Mouse (Mus musculus) hindbrain, postnatal 0 days (tissue): Measurements from ENCODE around the gene Tnk2. TPM values are rescaled to one million over a fixed set of nuclear protein-coding genes. Genes with fewer than 3 reads are reported as not detected.

ENCODE experiments used
- ATAC-seq: fragments of 200-750 bp; cut with Nextera tagmentation; 2 replicates; pipeline ENCODE4 v1.8.0; 2017; ENCODE audit warnings: mild to moderate bottlenecking, moderate TSS enrichment, moderate library complexity
- DNase-seq: peaks from one replicate; pipeline ENCODE4 v3.0.0-alpha.2; 2015; ENCODE audit warnings: low spot score
- H3K27ac ChIP-seq: fragments of 300-500 bp; sonication (generic); 2 replicates; pipeline ENCODE4 v1.5.1; 2014; ENCODE audit warnings: mild to moderate bottlenecking
- H3K27me3 ChIP-seq: fragments of 300-500 bp; sonication (generic); 2 replicates; pipeline ENCODE4 v1.6.1; 2014; ENCODE audit warnings: low read length, mixed read lengths; ENCODE audit not compliant: insufficient read depth
- H3K36me3 ChIP-seq: fragments of 300-500 bp; sonication (generic); 2 replicates; pipeline ENCODE4 v1.6.1; 2014; ENCODE audit warnings: low read length, mixed read lengths; ENCODE audit not compliant: insufficient read depth
- H3K4me1 ChIP-seq: fragments of 300-500 bp; sonication (generic); 2 replicates; pipeline ENCODE4 v1.6.1; 2014; ENCODE audit warnings: antibody characterized with exemption, low read length, mixed read lengths; ENCODE audit not compliant: insufficient read depth
- H3K4me2 ChIP-seq: fragments of 300-500 bp; sonication (generic); 2 replicates; pipeline ENCODE4 v1.6.1; 2014; ENCODE audit warnings: low read depth, mild to moderate bottlenecking, low read length, moderate library complexity, mixed read lengths
- H3K4me3 ChIP-seq: fragments of 300-500 bp; sonication (generic); 2 replicates; pipeline ENCODE4 v1.5.1; 2014; ENCODE audit warnings: low read length
- H3K9ac ChIP-seq: fragments of 300-500 bp; sonication (generic); replicated peaks from 2 replicates; pipeline ENCODE4 v1.6.1; 2014; ENCODE audit warnings: mild to moderate bottlenecking, low read length, moderate library complexity, mixed read lengths
- H3K9me3 ChIP-seq: fragments of 300-500 bp; sonication (generic); 2 replicates; pipeline ENCODE4 v1.6.1; 2016; ENCODE audit warnings: low read length, mixed read lengths
- CTCF ChIP-seq: IDR thresholded peaks from 2 replicates; pipeline ENCODE4 v1.5.1; 2016; ENCODE audit warnings: antibody characterized with exemption, control low read depth, low read depth
- WGBS: fragments of 180-500 bp; shearing (Covaris S2); extraction: QIAGEN DNeasy Blood & Tissue Kit; methylation state at CpG from one replicate; pipeline ENCODE4 v1.1.7; 2014; 5-methylcytosine and 5-hydroxymethylcytosine counted together
- polyA plus RNA-seq: library from polyadenylated mRNA; unstranded; fragments of >200 nt; fragmentation: Nextera tagmentation; extraction: Ambion mirVana; gene quantifications from 2 replicates; pipeline ENCODE4 v1.2.1, GENCODE M21; 2015
- total RNA-seq: library from RNA; depleted of rRNA; stranded (reverse); fragments of >200 nt; gene quantifications from 2 replicates; pipeline ENCODE4 v1.2.3, GENCODE M21; 2014; rRNA removed

Tnk2 gene
- total and polyA plus RNA-seq, 2 experiments from 2014 or later = 18.6 to 90.5 TPM

- Histone ChIP-seq H3K27me3 (no peaks in the 10 kb centered on the region), H3K9ac (no peak overlapping the region), H3K4me3 (no peak overlapping the region), H3K36me3 (no peaks in the 10 kb centered on the region), H3K9me3 (no peaks in the 10 kb centered on the region), H3K4me2 (no peak overlapping the region), H3K27ac (no peak overlapping the region), H3K4me1 (no peaks in the 10 kb centered on the region)
- WGBS = 88% methylated on average over 7 of the region's 7 CpGs
- no peak for TF ChIP-seq CTCF
- no peak for ATAC-seq
- DNase-seq = no peak
Measured at GRCm38 (mm10) chr16:32723163-32723562, 79.5 kb downstream of the Tnk2 start.

GRCm38 (mm10) chr16:32723767-32724166 is 80.1 kb downstream of the Tnk2 start:
- Histone ChIP-seq H3K4me1 (no peaks in the 10 kb centered on the region), H3K27me3 (no peaks in the 10 kb centered on the region), H3K4me3 (no peak overlapping the region), H3K27ac (no peak overlapping the region), H3K9ac (no peak overlapping the region), H3K9me3 (no peaks in the 10 kb centered on the region), H3K36me3 (no peaks in the 10 kb centered on the region), H3K4me2 (no peak overlapping the region)
- no peak for TF ChIP-seq CTCF
- ATAC-seq = no peak
- 77% methylated on average over 4 of the region's 4 CpGs for WGBS
- DNase-seq = no peak

GRCm38 (mm10) chr16:32724259-32724658 is 80.6 kb downstream of the Tnk2 start:
- Histone ChIP-seq H3K27ac (no peak overlapping the region), H3K9me3 (no peaks in the 10 kb centered on the region), H3K36me3 (no peaks in the 10 kb centered on the region), H3K4me1 (no peaks in the 10 kb centered on the region), H3K27me3 (no peaks in the 10 kb centered on the region), H3K9ac (no peak overlapping the region), H3K4me3 (no peak overlapping the region), H3K4me2 (no peak overlapping the region)
- ATAC-seq = no peak
- no peak for TF ChIP-seq CTCF
- DNase-seq = no peak
- 78% methylated on average over 2 of the region's 2 CpGs for WGBS

- Histone ChIP-seq H3K9ac (no peak overlapping the region), H3K9me3 (no peaks in the 10 kb centered on the region), H3K27me3 (no peaks in the 10 kb centered on the region), H3K4me1 (no peaks in the 10 kb centered on the region), H3K36me3 (no peaks in the 10 kb centered on the region), H3K4me2 (no peak overlapping the region), H3K27ac (no peak overlapping the region), H3K4me3 (no peak overlapping the region)
- peak; percentile 19 for DNase-seq
- TF ChIP-seq CTCF = no peak
- ATAC-seq = no peak
Measured at GRCm38 (mm10) chr16:32726501-32726900, 82.8 kb downstream of the Tnk2 start.

- no peak overlapping the region for H3K4me3 ChIP-seq
- DNase-seq = no peak
- no peak for TF ChIP-seq CTCF
- no peaks in the 10 kb centered on the region for H3K36me3 ChIP-seq
- ATAC-seq = no peak
- no peaks in the 10 kb centered on the region for H3K4me1 ChIP-seq
- H3K4me2 ChIP-seq = no peak overlapping the region
- H3K27ac ChIP-seq = no peak overlapping the region
- H3K9me3 ChIP-seq = no peaks in the 10 kb centered on the region
- no peak overlapping the region for H3K9ac ChIP-seq
- H3K27me3 ChIP-seq = no peaks in the 10 kb centered on the region
Measured at GRCm38 (mm10) chr16:32728240-32728639, 84.6 kb downstream of the Tnk2 start.

GRCm38 (mm10) chr16:32728730-32729129 is 85.1 kb downstream of the Tnk2 start:
- no peaks in the 10 kb centered on the region for H3K27me3 ChIP-seq
- no peak for TF ChIP-seq CTCF
- DNase-seq (no peak), ATAC-seq (no peak)
- H3K36me3 ChIP-seq = no peaks in the 10 kb centered on the region
- WGBS = 85% methylated on average over 1 of the region's 1 CpGs
- H3K9ac ChIP-seq = no peak overlapping the region
- H3K9me3 ChIP-seq = 0 out of 2 replicates have a peak, but pooled peaks cover 3% of the 10 kb centered on the region
- H3K4me2 ChIP-seq = no peak overlapping the region
- H3K4me1 ChIP-seq = no peaks in the 10 kb centered on the region
- H3K27ac ChIP-seq = no peak overlapping the region
- H3K4me3 ChIP-seq = no peak overlapping the region

Other genes starting within 250 kb of the Tnk2 start
- 0.65 TPM in 1 of 2 replicates, not detected in the other for gene Tm4sf19, start 243.4 kb upstream of the Tnk2 start, total RNA-seq
- gene Tm4sf19, start 243.4 kb upstream of the Tnk2 start, polyA plus RNA-seq = not detected in 2 replicates
- gene Tctex1d2, start 224.2 kb upstream of the Tnk2 start, total RNA-seq = 8.7 and 8.8 TPM in 2 replicates
- gene Tctex1d2, start 224.2 kb upstream of the Tnk2 start, polyA plus RNA-seq = 53.7 and 54.5 TPM in 2 replicates
- 49.3 and 49.4 TPM in 2 replicates for gene Pcyt1a, start 213.0 kb upstream of the Tnk2 start, total RNA-seq
- 47.6 and 52.5 TPM in 2 replicates for gene Pcyt1a, start 213.0 kb upstream of the Tnk2 start, polyA plus RNA-seq
- gene Slc51a, start 156.0 kb upstream of the Tnk2 start, total RNA-seq = not detected in 2 replicates
- gene Slc51a, start 156.0 kb upstream of the Tnk2 start, polyA plus RNA-seq = 0.16 TPM in 1 of 2 replicates, not detected in the other
- gene Zdhhc19, start 147.6 kb upstream of the Tnk2 start, total RNA-seq = not detected in 2 replicates
- gene Zdhhc19, start 147.6 kb upstream of the Tnk2 start, polyA plus RNA-seq = 0.33 and 0.52 TPM in 2 replicates
- gene Tfrc, start 35.0 kb upstream of the Tnk2 start, total RNA-seq = 51.9 and 56.3 TPM in 2 replicates
- 38.3 and 40.0 TPM in 2 replicates for gene Tfrc, start 35.0 kb upstream of the Tnk2 start, polyA plus RNA-seq
- gene Muc4, start 92.0 kb downstream of the Tnk2 start, total RNA-seq = not detected in 2 replicates
- not detected in 2 replicates for gene Muc4, start 92.0 kb downstream of the Tnk2 start, polyA plus RNA-seq
- gene Muc20, start 153.6 kb downstream of the Tnk2 start, total RNA-seq = not detected in 2 replicates
- gene Muc20, start 153.6 kb downstream of the Tnk2 start, polyA plus RNA-seq = not detected in 2 replicates
- gene Smbd1, start 166.6 kb downstream of the Tnk2 start, total RNA-seq = not detected in 2 replicates
- gene Smbd1, start 166.6 kb downstream of the Tnk2 start, polyA plus RNA-seq = not detected in 2 replicates
- gene Fyttd1, start 233.6 kb downstream of the Tnk2 start, total RNA-seq = 51.0 and 78.1 TPM in 2 replicates
- 120 and 127 TPM in 2 replicates for gene Fyttd1, start 233.6 kb downstream of the Tnk2 start, polyA plus RNA-seq
- 74.2 and 89.7 TPM in 2 replicates for gene Rubcn, start 233.9 kb downstream of the Tnk2 start, total RNA-seq
- gene Rubcn, start 233.9 kb downstream of the Tnk2 start, polyA plus RNA-seq = 21.6 and 21.7 TPM in 2 replicates